Mouse (Mus musculus): ENCODE results near the gene Syngr1.

Syngr1 gene

GRCm38 (mm10) chr15:80092041-80092441, 907 bp downstream of the Syngr1 start:
- peak; percentile 62 to 69 for DNase-seq

- peak; percentile 84 to 87 for DNase-seq
Measured at GRCm38 (mm10) chr15:80092599-80092998, 1.5 kb downstream of the Syngr1 start.

- DNase-seq, result peak; percentile 89 to 94
Measured at GRCm38 (mm10) chr15:80094201-80094600, 3.1 kb downstream of the Syngr1 start.

- DNase-seq, result no peak
Measured at GRCm38 (mm10) chr15:80095596-80095995, 4.5 kb downstream of the Syngr1 start.

- DNase-seq, result peak in 1 of 2 experiments; percentile 60
Measured at GRCm38 (mm10) chr15:80096406-80096805, 5.3 kb downstream of the Syngr1 start.

- DNase-seq, result peak; percentile 60 to 69
Measured at GRCm38 (mm10) chr15:80096946-80097881, 6.1 kb downstream of the Syngr1 start.

GRCm38 (mm10) chr15:80097999-80098461, 6.9 kb downstream of the Syngr1 start:
- no peak for DNase-seq

- DNase-seq, result peak; percentile 50 to 53
Measured at GRCm38 (mm10) chr15:80098809-80099208, 7.7 kb downstream of the Syngr1 start.

GRCm38 (mm10) chr15:80099477-80099876, 8.3 kb downstream of the Syngr1 start:
- DNase-seq, result peak; percentile 52 to 56

GRCm38 (mm10) chr15:80100196-80100595, 9.1 kb downstream of the Syngr1 start:
- DNase-seq, result peak; percentile 46 to 54

GRCm38 (mm10) chr15:80100871-80101270, 9.7 kb downstream of the Syngr1 start:
- DNase-seq, result peak; percentile 82 to 83

- peak; percentile 60 to 72 for DNase-seq
Measured at GRCm38 (mm10) chr15:80101503-80101902, 10.4 kb downstream of the Syngr1 start.

GRCm38 (mm10) chr15:80102495-80102894, 11.4 kb downstream of the Syngr1 start:
- DNase-seq, result no peak

GRCm38 (mm10) chr15:80105490-80106410, 14.6 kb downstream of the Syngr1 start:
- DNase-seq, result no peak

- no peak for DNase-seq
Measured at GRCm38 (mm10) chr15:80107143-80107542, 16.0 kb downstream of the Syngr1 start.

- no peak for DNase-seq
Measured at GRCm38 (mm10) chr15:80107575-80107974, 16.4 kb downstream of the Syngr1 start.

GRCm38 (mm10) chr15:80111436-80111835, 20.3 kb downstream of the Syngr1 start:
- DNase-seq, result no peak

GRCm38 (mm10) chr15:80112499-80112898, 21.4 kb downstream of the Syngr1 start:
- no peak for DNase-seq

- DNase-seq, result no peak
Measured at GRCm38 (mm10) chr15:80114414-80114813, 23.3 kb downstream of the Syngr1 start.

GRCm38 (mm10) chr15:80115256-80115655, 24.1 kb downstream of the Syngr1 start:
- DNase-seq, result no peak

- peak in 1 of 2 experiments; percentile 44 for DNase-seq
Measured at GRCm38 (mm10) chr15:80115866-80116794, 25.0 kb downstream of the Syngr1 start.

- DNase-seq, result no peak
Measured at GRCm38 (mm10) chr15:80117154-80117553, 26.0 kb downstream of the Syngr1 start.
